Mouse (Mus musculus): ENCODE data around the gene Cntnap1.

DNA sequence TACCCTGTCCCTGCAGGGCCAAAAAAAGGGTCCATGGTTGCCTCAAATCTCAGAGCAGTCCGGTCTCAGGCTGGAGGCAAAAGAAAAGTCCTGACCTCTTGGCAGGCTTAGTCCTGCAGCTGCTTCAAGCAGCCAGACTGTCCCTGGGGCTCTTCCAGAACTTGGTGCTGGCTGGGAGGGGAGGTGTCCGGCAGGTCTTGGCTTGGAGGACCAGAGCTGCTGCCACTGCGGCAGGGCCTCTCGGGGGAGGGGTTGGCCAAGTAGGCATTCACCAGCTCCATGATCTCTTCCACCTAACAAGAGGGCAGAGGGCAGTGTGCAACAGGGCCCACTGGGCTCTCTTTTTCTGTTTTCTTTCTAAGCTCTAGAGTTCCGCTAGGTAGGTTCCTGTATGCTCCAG, 7.6 kb upstream of the Cntnap1 start:
- TF ChIP-seq POLR2A (IDR thresholded peaks at IDR 0.05; ENCODE audit: extremely low read depth, insufficient read depth, low read length): no peak
- TF ChIP-seq CTCF (IDR thresholded peaks at IDR 0.05; ENCODE audit: extremely low read depth, insufficient read depth, low read length): no peak
